Mouse (Mus musculus): ENCODE measurements at regions not wholly inside any gene's neighbourhood (a gene's known extent, or its start where the extent isn't known, plus 50 kb on each side); places are given as distances from the start of the nearest gene placed in this dataset.
"Not testable (repeated sequence)": the region's sequence is repeated elsewhere in the genome, so short reads cannot be mapped to it uniquely, and the experiment has no call there.

GRCm38 (mm10) chr5:3247333-3247732 is 94.0 kb upstream of the Cdk6 start:
- no peak for DNase-seq

GRCm38 (mm10) chr5:3250273-3250672 is 91.0 kb upstream of the Cdk6 start:
- DNase-seq: no peak

- no peak for DNase-seq
Measured at GRCm38 (mm10) chr5:3260289-3260688, 81.0 kb upstream of the Cdk6 start.

GRCm38 (mm10) chr5:3264988-3265738 is 76.1 kb upstream of the Cdk6 start:
- DNase-seq: not testable (repeated sequence)

GRCm38 (mm10) chr5:3267021-3267420 is 74.3 kb upstream of the Cdk6 start:
- no peak for DNase-seq

- no peak for DNase-seq
Measured at GRCm38 (mm10) chr5:3269760-3270159, 71.5 kb upstream of the Cdk6 start.

- not testable (repeated sequence) for DNase-seq
Measured at GRCm38 (mm10) chr5:3273140-3273539, 68.1 kb upstream of the Cdk6 start.

GRCm38 (mm10) chr5:3277241-3277640 is 64.0 kb upstream of the Cdk6 start:
- not testable (repeated sequence) for DNase-seq

GRCm38 (mm10) chr5:3278956-3279355 is 62.3 kb upstream of the Cdk6 start:
- DNase-seq: not testable (repeated sequence)

GRCm38 (mm10) chr5:3281911-3282506 is 59.3 kb upstream of the Cdk6 start:
- DNase-seq: not testable (repeated sequence)

GRCm38 (mm10) chr5:3283083-3283482 is 58.2 kb upstream of the Cdk6 start:
- no peak for DNase-seq

- not testable (repeated sequence) for DNase-seq
Measured at GRCm38 (mm10) chr5:3284335-3284734, 57.0 kb upstream of the Cdk6 start.

GRCm38 (mm10) chr5:3289991-3290417 is 51.3 kb upstream of the Cdk6 start:
- peak; percentile 12 for DNase-seq

Data from kidney, postnatal 14 days (tissue).